Mouse (Mus musculus) thymus, adult 2 months (tissue): ENCODE measurements around the gene Rpl6. TPM values are rescaled to one million over a fixed set of nuclear protein-coding genes. Genes with fewer than 3 reads are reported as not detected.

Source experiments
- DNase-seq: peaks from one replicate; pipeline ENCODE4 v3.0.0; 2021
- H3K27ac ChIP-seq: fragments of 200-500 bp; 2 replicates; pipeline ENCODE4 v1.5.1; 2012; ENCODE audit warnings: low read length, control low read depth; ENCODE audit not compliant: control insufficient read depth, insufficient read depth
- H3K27me3 ChIP-seq: fragments of 200-500 bp; 2 replicates; pipeline ENCODE4 v1.6.1; 2012; ENCODE audit warnings: mild to moderate bottlenecking, low read length, moderate library complexity, mixed read lengths; ENCODE audit not compliant: control insufficient read depth, insufficient read depth
- H3K36me3 ChIP-seq: fragments of 200-500 bp; 2 replicates; pipeline ENCODE4 v1.6.1; 2012; ENCODE audit warnings: mild to moderate bottlenecking, low read length, moderate library complexity; ENCODE audit not compliant: control insufficient read depth, insufficient read depth
- H3K4me1 ChIP-seq: fragments of 200-500 bp; replicated peaks from 2 replicates; pipeline ENCODE4 v1.6.1; 2012; ENCODE audit warnings: low read length; ENCODE audit not compliant: control insufficient read depth, insufficient read depth
- H3K4me3 ChIP-seq: fragments of 200-500 bp; 2 replicates; pipeline ENCODE4 v1.5.1; 2012; ENCODE audit warnings: mild to moderate bottlenecking, low read length, control low read depth, moderate library complexity; ENCODE audit not compliant: control insufficient read depth, insufficient read depth
- CTCF ChIP-seq: fragments of 200-500 bp; IDR thresholded peaks from 2 replicates; pipeline ENCODE4 v1.5.1; 2012; ENCODE audit warnings: mild to moderate bottlenecking, control low read depth, low read length, moderate library complexity, borderline replicate concordance; ENCODE audit not compliant: control insufficient read depth, poor library complexity, insufficient read depth; ENCODE audit errors: extremely low read depth
- POLR2A ChIP-seq: fragments of 200-500 bp; IDR thresholded peaks from 2 replicates; pipeline ENCODE4 v1.6.1; 2012; ENCODE audit warnings: mild to moderate bottlenecking, low read length, control low read depth, moderate library complexity; ENCODE audit not compliant: control insufficient read depth, poor library complexity, insufficient read depth; ENCODE audit errors: extremely low read depth
- WGBS: fragments of 180-500 bp; shearing (Covaris S2); methylation state at CpG from one replicate; pipeline ENCODE4 v1.1.7; 2018; 5-methylcytosine and 5-hydroxymethylcytosine counted together
- polyA plus RNA-seq: library from polyadenylated mRNA; depleted of rRNA; stranded (reverse); fragments of >200 nt; gene quantifications from 2 replicates; pipeline ENCODE4 v1.2.3, GENCODE M21; 2012

Gene Rpl6
- polyA plus RNA-seq, 1 experiment, result 391 TPM

DNA sequence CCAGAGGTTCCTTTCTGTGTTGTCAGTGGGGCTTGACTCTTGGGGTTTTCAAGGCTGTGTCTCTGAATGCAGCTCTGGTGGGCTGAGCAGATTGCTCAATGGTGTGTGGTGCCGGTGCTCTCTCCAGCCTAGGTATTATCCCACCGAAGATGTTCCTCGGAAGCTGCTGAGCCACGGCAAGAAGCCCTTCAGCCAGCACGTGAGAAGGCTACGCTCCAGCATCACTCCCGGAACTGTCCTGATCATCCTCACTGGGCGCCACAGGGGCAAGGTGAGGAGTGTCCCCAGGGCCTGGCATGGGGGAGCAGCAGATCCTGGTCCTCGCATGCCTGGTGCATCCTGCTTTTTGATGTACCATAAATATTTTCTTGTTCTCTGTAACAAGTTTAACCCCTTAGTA is 2.3 kb downstream of the Rpl6 start:
- DNase-seq, result no peak
- H3K27ac ChIP-seq, result no peak overlapping the region
- 91% methylated on average over 9 of the region's 9 CpGs for WGBS
- H3K4me3 ChIP-seq, result no peak overlapping the region
- H3K4me1 ChIP-seq, result peaks cover 11% of the 10 kb centered on the region
- TF ChIP-seq POLR2A (no peak), CTCF (no peak)
- H3K27me3 ChIP-seq, result no peaks in the 10 kb centered on the region
- H3K36me3 ChIP-seq, result peaks cover 57% of the 10 kb centered on the region

DNA sequence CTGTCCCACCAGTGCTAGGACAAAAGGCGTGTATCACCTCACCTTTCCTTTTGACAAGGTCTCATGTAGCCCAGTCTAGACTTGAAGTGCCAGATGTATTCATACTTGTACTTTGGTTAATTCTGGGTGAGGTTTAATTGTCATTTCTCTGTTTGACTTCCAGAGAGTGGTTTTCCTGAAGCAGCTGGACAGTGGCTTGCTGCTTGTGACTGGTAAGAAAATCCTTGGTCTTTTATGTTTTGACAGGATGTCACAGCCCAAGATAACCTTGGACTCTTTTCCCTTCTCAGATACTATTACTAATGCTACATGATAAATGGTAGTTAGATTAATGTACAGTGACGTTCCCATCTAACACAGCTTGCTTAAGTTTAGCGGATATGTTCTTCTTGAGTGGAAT is 2.7 kb downstream of the Rpl6 start:
- no peak for TF ChIP-seq POLR2A
- no peak for TF ChIP-seq CTCF
- Histone ChIP-seq H3K4me3 (no peak overlapping the region), H3K27me3 (no peaks in the 10 kb centered on the region), H3K27ac (no peak overlapping the region), H3K36me3 (peaks cover 61% of the 10 kb centered on the region), H3K4me1 (peaks cover 11% of the 10 kb centered on the region)
- no peak for DNase-seq
- WGBS, result 90% methylated on average over 3 of the region's 3 CpGs

DNA sequence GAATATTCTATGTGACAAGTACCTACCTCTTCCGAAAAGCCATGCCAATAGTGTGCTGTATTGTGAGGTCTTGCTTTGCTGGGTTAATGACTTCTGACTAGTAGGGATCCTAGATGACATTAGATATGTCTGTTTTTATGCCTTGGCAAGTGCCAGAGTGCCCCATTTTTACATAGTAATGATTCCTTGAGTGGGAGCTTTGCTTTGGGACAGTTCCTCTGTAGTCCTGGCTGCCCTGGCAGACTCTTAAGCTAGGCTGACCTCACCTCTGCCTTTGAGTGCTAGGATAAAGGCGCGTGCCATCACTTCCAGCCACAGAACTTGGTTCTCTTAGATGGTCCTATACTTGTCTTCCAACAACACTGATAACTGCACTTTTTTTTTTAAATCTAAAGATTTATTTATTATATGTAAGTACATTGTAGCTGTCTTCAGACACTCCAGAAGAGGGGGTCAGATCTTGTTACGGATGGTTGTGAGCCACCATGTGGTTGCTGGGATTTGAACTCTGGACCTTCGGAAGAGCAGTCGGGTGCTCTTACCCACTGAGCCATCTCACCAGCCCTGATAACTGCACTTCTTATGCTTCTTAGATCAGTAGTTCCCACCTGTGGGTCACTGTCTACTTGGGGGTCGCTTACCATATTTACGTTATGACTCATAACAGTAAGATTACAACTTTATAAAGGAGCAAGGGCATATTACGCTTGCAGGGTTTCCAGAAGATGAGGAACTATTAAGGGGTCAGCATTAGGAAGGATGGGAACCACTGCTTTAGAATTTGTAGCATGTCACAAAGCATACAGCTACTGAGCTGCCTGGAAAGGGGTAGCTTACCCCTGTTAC is 5.7 kb downstream of the Rpl6 start:
- Histone ChIP-seq H3K27ac (no peak overlapping the region), H3K4me3 (no peak overlapping the region), H3K36me3 (peaks cover 65% of the 10 kb centered on the region), H3K4me1 (peaks cover 9% of the 10 kb centered on the region), H3K27me3 (no peaks in the 10 kb centered on the region)
- whole genome bisulfite sequencing, result 97% methylated on average over 9 of the region's 9 CpGs
- DNase-seq, result no peak
- TF ChIP-seq CTCF (no peak), POLR2A (no peak)

DNA sequence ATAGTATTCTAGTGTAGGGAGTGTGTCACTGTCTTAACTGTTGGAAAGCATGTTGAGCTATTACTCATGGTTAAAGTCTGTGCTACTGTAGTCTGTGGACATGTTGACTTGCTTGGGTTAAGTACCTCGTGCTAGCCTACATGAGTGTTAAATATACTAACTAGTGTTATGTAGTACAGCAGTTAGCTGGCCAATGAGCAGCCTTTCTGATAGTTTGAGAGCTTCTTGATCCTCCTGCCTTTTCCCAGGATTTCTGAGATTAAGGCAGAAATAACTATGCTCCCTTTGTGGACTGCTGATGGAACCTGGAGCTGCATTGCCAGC is 6.3 kb downstream of the Rpl6 start:
- peaks cover 65% of the 10 kb centered on the region for H3K36me3 ChIP-seq
- no peak for DNase-seq
- TF ChIP-seq CTCF (no peak), POLR2A (no peak)
- peaks cover 4% of the 10 kb centered on the region for H3K4me1 ChIP-seq
- H3K4me3 ChIP-seq, result no peak overlapping the region
- no peaks in the 10 kb centered on the region for H3K27me3 ChIP-seq
- H3K27ac ChIP-seq, result no peak overlapping the region
- WGBS, result 93% methylated on average over 1 of the region's 1 CpGs

DNA sequence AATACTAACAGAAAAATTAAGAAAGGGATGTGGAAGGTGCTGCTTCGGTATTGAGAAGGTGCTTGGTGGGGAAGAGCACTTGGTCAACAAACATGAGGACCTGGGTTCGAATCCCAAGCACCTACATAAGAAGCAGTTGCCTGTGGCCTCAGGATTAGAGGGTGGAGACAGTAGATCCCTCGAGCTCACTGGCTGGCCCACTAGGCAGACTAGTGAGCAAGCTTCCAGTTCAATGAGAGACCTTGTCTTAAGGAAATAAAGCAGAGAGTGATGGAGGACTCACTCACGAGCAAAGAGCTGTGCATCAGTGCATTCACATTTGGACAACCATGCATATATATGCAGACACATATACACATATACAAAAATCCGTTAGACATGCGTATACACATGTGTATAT is 7.8 kb downstream of the Rpl6 start:
- TF ChIP-seq POLR2A, result no peak
- TF ChIP-seq CTCF, result no peak
- no peaks in the 10 kb centered on the region for H3K27me3 ChIP-seq
- 99% methylated on average over 6 of the region's 6 CpGs for WGBS
- no peak overlapping the region for H3K27ac ChIP-seq
- H3K4me3 ChIP-seq, result no peak overlapping the region
- no peak for DNase-seq
- no peaks in the 10 kb centered on the region for H3K4me1 ChIP-seq
- peaks cover 53% of the 10 kb centered on the region for H3K36me3 ChIP-seq

DNA sequence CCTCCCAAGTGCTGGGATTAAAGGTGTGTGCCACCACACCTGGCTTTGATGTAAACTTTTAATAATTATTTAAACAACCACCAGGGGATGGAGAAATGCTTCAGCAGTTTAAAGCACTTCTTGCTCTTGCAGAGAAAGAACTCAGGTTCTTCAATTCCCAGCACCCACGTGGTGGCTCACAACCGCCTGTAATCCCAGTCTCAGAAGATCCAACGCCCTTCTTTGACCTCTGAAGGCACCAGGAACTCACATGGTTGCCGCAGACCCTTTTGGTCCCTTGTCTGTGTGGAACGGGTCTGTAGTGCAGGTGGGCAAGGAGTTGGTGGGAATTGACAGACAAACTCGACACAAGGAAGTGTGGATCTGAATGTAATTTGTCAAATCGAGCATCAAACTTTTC is 10.4 kb downstream of the Rpl6 start:
- WGBS, result 47% methylated on average over 7 of the region's 7 CpGs
- Histone ChIP-seq H3K27me3 (no peaks in the 10 kb centered on the region), H3K27ac (no peak overlapping the region), H3K4me3 (no peak overlapping the region), H3K36me3 (peaks cover 27% of the 10 kb centered on the region), H3K4me1 (no peaks in the 10 kb centered on the region)
- TF ChIP-seq CTCF (no peak), POLR2A (no peak)
- no peak for DNase-seq
